ENCODE assay signal across 7 mouse cellular contexts in genomic region chr7:131409988-131410385, GRCm38 (mm10). TPM values are rescaled to one million over a fixed set of nuclear protein-coding genes. Genes with fewer than 3 reads are reported as not detected.
DNase-seq lines count a peak whose midpoint lies in the region; ATAC-seq and TF ChIP-seq lines count a peak whose summit lies in the region.

No protein-coding gene starts in this region.

- no peak for TF ChIP-seq CTCF in lung, adult 2 months (IDR thresholded peaks at IDR 0.05; ENCODE audit: insufficient read depth, low read length)

- H3K27me3 ChIP-seq in hindbrain, embryonic 10.5 days (ENCODE audit: insufficient read depth, poor library complexity, severe bottlenecking): no peaks in the 10 kb centered on the region

- under 1% methylated on average over 38 of the region's 38 CpGs for WGBS in lung, adult 2 months
- WGBS in hindbrain, embryonic 10.5 days: under 1% methylated on average over 38 of the region's 38 CpGs

- peak overlapping the region; percentile 92 for H3K4me3 ChIP-seq in lung, adult 2 months (replicated peaks; ENCODE audit: extremely low read depth, low read depth, low read length)
- H3K4me3 ChIP-seq in hindbrain, embryonic 10.5 days: peak overlapping the region; percentile 99

- TF ChIP-seq POLR2A in lung, adult 2 months (IDR thresholded peaks at IDR 0.05; ENCODE audit: borderline replicate concordance, extremely low read depth, low read depth, low read length): no peak

- peak; percentile 38; the same call in 1 of the 2 replicates for ATAC-seq in megakaryocyte, adult 5-6 weeks (ENCODE audit: poor library complexity, severe bottlenecking)

- DNase-seq in lung, adult 2 months: no peak
- no peak for DNase-seq in lung, postnatal 36 days
- peak; percentile 28 for DNase-seq in c-Kit-positive CD71-positive TER-119-positive erythroid progenitor cells, embryonic 14.5 days (ENCODE audit: low spot score)
- DNase-seq in hindbrain, embryonic 10.5 days (ENCODE audit: low spot score): no peak
- DNase-seq in urinary bladder, adult 2 months (ENCODE audit: low spot score): no peak
- no peak for DNase-seq in ovary, adult 18-20 months (ENCODE audit: low spot score)

- H3K27ac ChIP-seq in hindbrain, embryonic 10.5 days: peak overlapping the region; percentile 96

- H3K9me3 ChIP-seq in hindbrain, embryonic 10.5 days: no peaks in the 10 kb centered on the region

- peaks cover 6% of the 10 kb centered on the region for H3K4me1 ChIP-seq in lung, adult 2 months (ENCODE audit: control insufficient read depth, insufficient read depth, low read length)
- peaks cover 22% of the 10 kb centered on the region for H3K4me1 ChIP-seq in hindbrain, embryonic 10.5 days (replicated peaks)

- no peaks in the 10 kb centered on the region for H3K36me3 ChIP-seq in hindbrain, embryonic 10.5 days

RNA-seq across cellular contexts. Expression of gene Ikzf5, which starts 0.3 kb away (rescaled TPM):
- polyA plus RNA-seq in lung, adult 2 months (2012; rRNA removed): 12.4 and 13.3 TPM in 2 replicates
- 15.2 and 16.3 TPM in 2 replicates for polyA plus RNA-seq in hindbrain, embryonic 10.5 days (2016; fragmentation: Nextera tagmentation; extraction: Ambion mirVana)
- total RNA-seq in megakaryocyte, adult 5-6 weeks (2015): 26.8 and 29.6 TPM in 2 replicates
- total RNA-seq in megakaryocyte, adult 5-6 weeks (2017): 25.2 and 26.3 TPM in 2 replicates
- 14.4 and 15.2 TPM in 2 replicates for polyA plus RNA-seq in urinary bladder, adult 2 months (2012; rRNA removed)

RNA-seq across cellular contexts. Expression of gene Acadsb, which starts 0.4 kb away (rescaled TPM):
- 9.3 and 14.6 TPM in 2 replicates for polyA plus RNA-seq in lung, adult 2 months (2012; rRNA removed)
- 63.0 and 68.4 TPM in 2 replicates for polyA plus RNA-seq in hindbrain, embryonic 10.5 days (2016; fragmentation: Nextera tagmentation; extraction: Ambion mirVana)
- total RNA-seq in megakaryocyte, adult 5-6 weeks (2015): 21.5 and 33.0 TPM in 2 replicates
- total RNA-seq in megakaryocyte, adult 5-6 weeks (2017): 43.1 and 56.8 TPM in 2 replicates
- 43.6 and 55.7 TPM in 2 replicates for polyA plus RNA-seq in urinary bladder, adult 2 months (2012; rRNA removed)

RNA-seq across cellular contexts. Expression of gene Pstk, which starts 39.0 kb away (rescaled TPM):
- polyA plus RNA-seq in lung, adult 2 months (2012; rRNA removed): 28.7 and 35.0 TPM in 2 replicates
- 68.1 and 70.9 TPM in 2 replicates for polyA plus RNA-seq in hindbrain, embryonic 10.5 days (2016; fragmentation: Nextera tagmentation; extraction: Ambion mirVana)
- 16.1 and 17.4 TPM in 2 replicates for total RNA-seq in megakaryocyte, adult 5-6 weeks (2015)
- 7.2 and 13.3 TPM in 2 replicates for total RNA-seq in megakaryocyte, adult 5-6 weeks (2017)
- polyA plus RNA-seq in urinary bladder, adult 2 months (2012; rRNA removed): 47.4 and 49.2 TPM in 2 replicates

RNA-seq across cellular contexts. Expression of gene 2310057M21Rik, which starts 47.4 kb away (rescaled TPM):
- 4.0 and 5.2 TPM in 2 replicates for polyA plus RNA-seq in lung, adult 2 months (2012; rRNA removed)
- 20.8 and 21.5 TPM in 2 replicates for polyA plus RNA-seq in hindbrain, embryonic 10.5 days (2016; fragmentation: Nextera tagmentation; extraction: Ambion mirVana)
- total RNA-seq in megakaryocyte, adult 5-6 weeks (2015): 6.3 and 9.4 TPM in 2 replicates
- 2.8 and 3.3 TPM in 2 replicates for total RNA-seq in megakaryocyte, adult 5-6 weeks (2017)
- polyA plus RNA-seq in urinary bladder, adult 2 months (2012; rRNA removed): 7.9 and 8.3 TPM in 2 replicates
